Mouse (Mus musculus) adrenal gland, adult 2 months (tissue): ENCODE measurements around the gene Btbd2. TPM values are rescaled to one million over a fixed set of nuclear protein-coding genes. Genes with fewer than 3 reads are reported as not detected.

ENCODE experiments used
- DNase-seq: peaks from one replicate; pipeline ENCODE4 v3.0.0; 2021
- polyA plus RNA-seq: library from polyadenylated mRNA; depleted of rRNA; stranded (reverse); fragments of >200 nt; gene quantifications from 2 replicates; pipeline ENCODE4 v1.2.3, GENCODE M21; 2012
- total RNA-seq, 2 experiments: library from RNA; stranded (reverse); gene quantifications; 2 replicates each; pipeline ENCODE4 v1.2.3; 2021

Btbd2 gene
- total and polyA plus RNA-seq, 3 experiments, result 54.1 to 165 (median 73.9) TPM

GRCm38 (mm10) chr10:80692249-80693165, 35.6 kb upstream of the Btbd2 start:
- no peak for DNase-seq

DNA sequence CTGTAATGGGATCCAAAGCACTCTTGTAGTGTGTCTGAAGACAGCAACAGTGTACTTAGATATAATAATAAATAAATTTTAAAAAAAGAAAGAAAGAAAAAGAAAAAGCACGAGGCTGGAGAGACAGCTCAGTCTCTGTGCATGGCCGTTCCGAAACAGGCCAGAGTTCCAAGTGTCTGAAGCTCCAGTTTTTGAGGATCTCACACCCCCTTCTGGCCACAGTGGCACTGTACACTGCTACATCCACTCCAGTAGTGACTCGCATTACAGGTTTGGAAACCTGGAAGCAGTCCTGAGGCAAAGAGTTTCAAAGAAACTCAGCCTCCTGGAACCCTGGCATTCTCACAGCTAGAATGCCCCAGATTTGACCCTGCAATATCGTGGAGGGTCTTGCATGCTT, 31.0 kb upstream of the Btbd2 start:
- DNase-seq, result peak; percentile 81

GRCm38 (mm10) chr10:80686617-80687016, 29.7 kb upstream of the Btbd2 start:
- DNase-seq, result no peak

DNA sequence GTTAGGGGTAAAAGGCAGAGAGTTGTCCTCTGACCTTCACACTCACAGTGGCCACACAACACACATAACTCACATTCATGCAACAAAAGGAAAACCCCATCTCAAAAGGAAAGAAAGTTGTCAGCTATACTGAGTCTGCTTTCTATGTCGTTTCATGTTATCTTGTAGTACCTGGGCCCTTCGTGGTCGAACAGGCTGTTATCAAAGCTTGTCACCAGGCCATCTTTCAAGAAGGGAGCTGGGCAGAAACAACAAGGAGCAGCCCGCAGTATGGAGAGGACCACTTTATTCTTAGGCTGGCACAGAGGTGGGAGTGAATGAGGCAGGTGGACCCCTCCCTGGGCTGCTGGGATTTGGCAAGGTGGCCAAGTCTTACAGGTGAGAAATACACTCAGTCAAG, 28.1 kb upstream of the Btbd2 start:
- DNase-seq, result no peak

DNA sequence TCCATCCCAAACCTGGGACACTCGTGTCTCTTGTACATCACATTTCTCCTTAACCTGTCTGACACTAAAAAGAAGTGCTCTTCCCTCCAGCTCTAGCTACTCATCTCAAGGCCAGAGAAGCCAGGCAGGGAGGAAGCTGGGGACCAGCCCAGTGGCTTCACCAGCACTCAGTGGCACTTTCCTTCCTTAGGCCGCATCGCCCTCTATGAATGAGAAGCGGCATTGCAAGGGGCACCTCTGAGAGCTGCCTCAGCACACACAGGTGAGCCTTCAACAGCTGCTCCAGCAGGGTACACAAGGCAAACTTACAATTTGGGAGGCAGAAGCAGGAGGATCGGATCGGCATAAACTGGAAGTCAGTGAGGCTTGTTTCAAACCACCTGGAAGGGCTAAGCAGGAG, 27.3 kb upstream of the Btbd2 start:
- peak; percentile 80 for DNase-seq

- DNase-seq, result peak; percentile 55
Observed at GRCm38 (mm10) chr10:80683647-80684046, 26.8 kb upstream of the Btbd2 start.

DNA sequence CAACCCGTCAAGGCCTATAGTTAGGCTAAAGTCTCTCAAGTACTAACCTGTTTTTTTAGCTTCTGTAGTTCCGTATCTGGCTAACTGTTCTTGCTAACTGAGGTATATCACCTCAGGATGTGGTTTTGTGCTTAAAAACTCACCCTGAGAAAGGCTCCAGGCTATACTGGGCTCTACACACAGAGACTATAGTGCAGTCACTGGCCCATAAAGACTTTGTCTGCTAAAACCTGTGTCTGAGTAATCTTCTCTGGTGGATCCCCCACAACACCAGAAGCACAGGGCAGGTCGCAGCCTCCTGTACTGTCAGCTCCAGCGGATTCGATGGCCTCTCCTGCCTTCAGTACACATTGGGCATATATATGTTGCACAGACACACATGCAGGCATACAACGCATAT, 25.1 kb upstream of the Btbd2 start:
- no peak for DNase-seq

GRCm38 (mm10) chr10:80680260-80680696, 23.4 kb upstream of the Btbd2 start:
- DNase-seq, result no peak

DNA sequence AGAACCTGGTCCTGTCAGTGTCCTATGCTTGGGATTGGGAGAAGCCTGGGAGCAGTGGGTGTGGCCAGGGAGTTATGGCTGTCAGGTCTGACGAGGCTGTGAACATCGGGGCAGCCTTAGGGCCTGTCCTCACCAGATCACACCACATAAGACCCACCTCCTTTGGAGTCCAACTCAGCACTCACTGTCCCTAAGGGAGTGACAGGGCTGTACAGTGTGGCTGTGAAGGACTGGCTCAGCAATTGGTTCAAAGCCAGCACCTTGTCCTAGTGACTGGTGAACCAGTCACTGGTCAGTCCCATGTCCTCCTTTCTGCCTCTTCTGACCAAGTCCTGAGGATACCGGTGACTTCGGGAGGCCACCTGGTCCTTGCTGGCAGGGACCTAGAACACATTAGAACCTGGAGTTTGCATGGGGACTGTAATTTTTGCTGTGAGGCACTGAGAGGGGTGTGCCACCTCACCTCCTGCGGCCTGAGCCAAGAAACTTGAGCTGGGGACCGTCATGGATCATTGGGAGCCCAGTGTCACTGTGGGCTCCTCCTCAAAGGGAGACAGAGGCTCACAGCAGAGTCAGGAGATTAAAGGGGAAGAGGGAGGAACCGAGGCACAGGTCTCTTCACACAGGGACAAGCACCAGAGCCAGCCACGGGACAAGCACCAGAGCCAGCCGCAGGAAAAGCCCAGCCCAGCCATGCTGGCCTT, 22.8 kb upstream of the Btbd2 start:
- DNase-seq, result peak; percentile 64

GRCm38 (mm10) chr10:80678601-80679377, 21.9 kb upstream of the Btbd2 start:
- no peak for DNase-seq

DNA sequence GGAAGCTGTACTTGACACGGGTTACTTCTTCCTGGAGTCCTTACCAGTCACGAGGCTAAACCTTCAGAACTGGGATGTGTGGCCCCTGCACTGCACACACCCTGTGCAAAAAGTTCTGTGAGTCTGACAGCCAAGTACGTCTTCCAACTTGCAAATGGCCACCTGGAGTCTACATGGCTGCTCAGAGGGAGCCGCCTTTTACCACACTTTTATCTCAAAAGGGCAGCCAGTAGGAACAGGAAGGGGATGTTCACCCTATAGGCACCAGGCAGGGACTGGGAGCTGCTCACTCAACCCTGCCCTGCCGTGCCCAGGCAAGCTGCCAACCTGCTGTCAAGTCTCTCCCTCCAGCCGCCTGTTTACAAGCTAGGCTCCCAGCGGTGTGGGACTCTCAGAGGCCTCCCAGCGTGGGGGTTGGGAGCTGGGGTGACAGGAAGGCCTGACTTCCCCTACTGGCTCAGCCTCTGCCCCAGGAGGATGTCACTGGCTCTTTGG, 21.1 kb upstream of the Btbd2 start, which contains the start of gene Mknk2:
Mknk2 (minus strand) TSS at position 171 of the 495 bp plus-strand sequence.
- DNase-seq, result peak; percentile 96

GRCm38 (mm10) chr10:80677128-80677875, 20.4 kb upstream of the Btbd2 start:
- peak; percentile 63 for DNase-seq

- peak; percentile 100 for DNase-seq
Observed at GRCm38 (mm10) chr10:80676198-80676928, 19.5 kb upstream of the Btbd2 start.

DNA sequence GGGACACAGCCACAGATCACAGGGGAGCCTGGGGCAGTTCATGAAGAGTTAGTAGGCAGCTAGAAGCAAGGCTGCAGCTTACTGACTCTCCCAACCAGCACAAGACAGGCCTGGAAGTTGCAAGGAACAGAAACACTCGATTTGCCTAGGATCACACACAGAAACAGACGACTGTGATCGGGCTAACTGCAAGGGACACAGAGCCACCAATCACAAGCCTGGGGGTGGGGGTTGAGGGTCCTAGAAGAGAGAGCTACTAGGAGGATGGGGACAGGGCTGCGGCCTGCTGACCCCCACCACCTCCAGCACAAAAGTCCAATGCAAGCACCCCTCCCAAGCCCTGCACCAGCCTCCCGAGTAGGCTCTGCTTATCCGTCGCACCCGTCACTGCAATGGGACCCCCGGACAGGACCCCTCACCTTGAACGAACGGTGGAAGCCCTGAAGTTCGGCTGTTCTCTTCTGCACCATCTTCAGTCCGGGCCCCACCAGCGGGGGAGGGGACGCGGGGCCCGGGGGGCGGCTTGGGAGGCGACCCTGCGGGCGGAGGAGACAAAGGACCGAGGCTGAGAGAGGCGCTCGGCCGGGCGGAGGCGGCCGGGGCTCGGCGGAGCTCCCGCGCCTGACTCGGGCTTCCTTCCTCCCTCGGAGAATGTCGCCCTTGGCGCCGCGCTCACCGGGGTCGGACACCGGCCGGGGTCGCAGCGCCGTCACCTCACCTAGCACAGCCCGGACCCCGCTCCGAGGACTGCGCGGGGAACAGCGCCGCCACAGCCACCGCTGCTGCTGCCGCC, 18.7 kb upstream of the Btbd2 start:
- DNase-seq, result peak; percentile 46

GRCm38 (mm10) chr10:80674851-80675404, 18.1 kb upstream of the Btbd2 start:
- peak; percentile 35 for DNase-seq

GRCm38 (mm10) chr10:80674161-80674711, 17.4 kb upstream of the Btbd2 start:
- peak; percentile 74 for DNase-seq

DNA sequence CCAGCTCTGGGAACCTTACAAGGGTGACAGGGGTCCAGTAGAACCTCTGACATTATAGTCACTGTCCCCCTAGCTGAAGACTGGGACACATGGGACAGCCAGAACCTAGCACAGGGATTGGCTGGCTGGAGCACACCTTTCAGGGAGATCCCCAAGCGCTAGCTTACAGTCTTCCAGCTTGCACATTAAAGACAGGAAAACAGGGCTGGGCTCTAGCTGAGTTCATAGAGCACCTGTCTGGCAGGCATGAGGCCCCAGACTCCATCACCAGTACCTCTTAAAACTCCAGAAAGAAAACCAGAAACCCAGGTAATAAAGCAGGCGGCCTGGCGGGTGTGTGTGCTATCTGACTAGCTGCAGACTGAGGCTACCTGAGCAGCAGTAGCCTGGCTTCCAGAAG, 16.8 kb upstream of the Btbd2 start:
- no peak for DNase-seq

GRCm38 (mm10) chr10:80671936-80672690, 15.2 kb upstream of the Btbd2 start:
- DNase-seq, result peak; percentile 31
